Mouse (Mus musculus): ENCODE measurements around the gene Slc25a3. TPM values are rescaled to one million over a fixed set of nuclear protein-coding genes. Genes with fewer than 3 reads are reported as not detected.

Gene Slc25a3
- total and polyA plus RNA-seq, 3 experiments, result 428 to 792 (median 509) TPM

- Histone ChIP-seq H3K27ac (ENCODE audit: insufficient read depth, low read depth) (no peak overlapping the region), H3K4me2 (ENCODE audit: insufficient read depth, low read depth, poor library complexity, severe bottlenecking) (no peak overlapping the region)
- dilution Hi-C loops (cut with MboI; ENCODE audit: extremely low pct_ligation_motif_present, extremely low pct_unique_long_range_greater_than_20kb, low sequenced_read_pairs), result no loop called here
Measured at GRCm38 (mm10) chr10:91139148-91139766, 15.4 kb upstream of the Slc25a3 start.

GRCm38 (mm10) chr10:91138317-91138716 is 14.5 kb upstream of the Slc25a3 start:
- dilution Hi-C loops (cut with MboI; ENCODE audit: extremely low pct_ligation_motif_present, extremely low pct_unique_long_range_greater_than_20kb, low sequenced_read_pairs), result no loop called here
- no peak overlapping the region for H3K27ac ChIP-seq (ENCODE audit: insufficient read depth, low read depth)
- no peaks in the 10 kb centered on the region for H3K9me3 ChIP-seq (replicated peaks; ENCODE audit: low read length)
- H3K4me1 ChIP-seq (ENCODE audit: control insufficient read depth in 1 of 2, insufficient read depth in 2 of 2), result peaks cover 0 to 31% of the 10 kb centered on the region in 2 experiments; a peak in 3 of 4 replicates
- peak; percentile 91 for DNase-seq (ENCODE audit: extremely low read depth)
- in situ Hi-C loops (cut with MboI; ENCODE audit: low pct_ligation_motif_present, low pct_unique_long_range_greater_than_20kb, low sequenced_read_pairs), result no loop called here
- H3K9ac ChIP-seq (ENCODE audit: insufficient read depth, low read depth), result no peak overlapping the region
- H3K4me3 ChIP-seq (replicated peaks in 1 of 3; ENCODE audit: low read depth in 2 of 3, low read length in 2 of 3, poor library complexity in 1 of 3), result peak overlapping the region in 1 of 3 experiments; percentile 34
- peaks cover 0 to 2% of the 10 kb centered on the region in 2 experiments for H3K36me3 ChIP-seq (replicated peaks in 1 of 2; ENCODE audit: control insufficient read depth in 1 of 2, insufficient read depth in 1 of 2, low read length in 1 of 2)
- no peaks in the 10 kb centered on the region for H3K79me2 ChIP-seq (replicated peaks; ENCODE audit: control insufficient read depth, extremely low read depth, insufficient read depth, poor library complexity, severe bottlenecking)
- H3K27me3 ChIP-seq (replicated peaks), result no peaks in the 10 kb centered on the region
- no peak overlapping the region for H3K4me2 ChIP-seq (ENCODE audit: insufficient read depth, low read depth, poor library complexity, severe bottlenecking)
- no peak for TF ChIP-seq MXI1 (IDR thresholded peaks at IDR 0.05; ENCODE audit: low read depth, low read length)
- TF ChIP-seq RCOR1 (conservative IDR thresholded peaks at IDR 0.05; ENCODE audit: low read depth, low read length), result no peak
- no peak for TF ChIP-seq GABPA (IDR thresholded peaks at IDR 0.05; ENCODE audit: insufficient replicate concordance, low read depth, low read length)
- no peak for TF ChIP-seq KAT2A (IDR thresholded peaks at IDR 0.05; ENCODE audit: insufficient replicate concordance, low read length)
- peak; percentile 44; the same call in 1 of the 2 replicates for TF ChIP-seq MYC (IDR thresholded peaks at IDR 0.05; ENCODE audit: low read depth, low read length)
- no peak for TF ChIP-seq ZMIZ1 (IDR thresholded peaks at IDR 0.05; ENCODE audit: low read depth, low read length)
- 0 out of 2 replicates have a peak, but pooled peaks have one; percentile 70 for TF ChIP-seq TBP (conservative IDR thresholded peaks at IDR 0.05; ENCODE audit: low read depth, low read length)
- no peak for TF ChIP-seq UBTF (IDR thresholded peaks at IDR 0.05; ENCODE audit: low read depth, low read length)
- TF ChIP-seq MAX (IDR thresholded peaks at IDR 0.05; ENCODE audit: low read length), result peak; percentile 47; the same call in 1 of the 2 replicates
- TF ChIP-seq ZKSCAN1 (IDR thresholded peaks at IDR 0.05; ENCODE audit: borderline replicate concordance, low read depth, low read length), result no peak
- peak; percentile 11; the same call in 1 of the 2 replicates for TF ChIP-seq EP300 (IDR thresholded peaks at IDR 0.05; ENCODE audit: low read length)
- TF ChIP-seq JUN (IDR thresholded peaks at IDR 0.05; ENCODE audit: insufficient read depth, low read depth, low read length), result no peak
- TF ChIP-seq HCFC1 (IDR thresholded peaks at IDR 0.05; ENCODE audit: low read depth, low read length), result peak; percentile 51
- no peak for TF ChIP-seq USF2 (conservative IDR thresholded peaks at IDR 0.05; ENCODE audit: low read depth, low read length)
- peak; percentile 47; the same call in 1 of the 2 replicates for TF ChIP-seq ELF1 (IDR thresholded peaks at IDR 0.05; ENCODE audit: low read depth, low read length)
- TF ChIP-seq POLR2A (IDR thresholded peaks at IDR 0.05; ENCODE audit: low read depth, low read length), result peak; percentile 70
- peak; percentile 68 for TF ChIP-seq TCF12 (IDR thresholded peaks at IDR 0.05; ENCODE audit: low read depth, low read length)
- peak; percentile 41; the same call in 1 of the 2 replicates for TF ChIP-seq NELFE (IDR thresholded peaks at IDR 0.05; ENCODE audit: low read depth, low read length)
- TF ChIP-seq POLR2AphosphoS2 (IDR thresholded peaks at IDR 0.05; ENCODE audit: low read depth, low read length), result no peak
- peak; percentile 13; the same call in 1 of the 2 replicates for TF ChIP-seq ETS1 (conservative IDR thresholded peaks at IDR 0.05; ENCODE audit: low read depth, low read length)
- no peak for TF ChIP-seq JUND (conservative IDR thresholded peaks at IDR 0.05; ENCODE audit: low read depth, low read length)

More at GRCm38 (mm10) chr10:91139148-91139766, 15.4 kb upstream of the Slc25a3 start:
- Histone ChIP-seq H3K27me3 (replicated peaks) (no peaks in the 10 kb centered on the region), H3K36me3 (replicated peaks in 1 of 2; ENCODE audit: control insufficient read depth in 1 of 2, insufficient read depth in 1 of 2, low read length in 1 of 2) (peaks cover 0 to 2% of the 10 kb centered on the region in 2 experiments), H3K9me3 (replicated peaks; ENCODE audit: low read length) (no peaks in the 10 kb centered on the region), H3K79me2 (replicated peaks; ENCODE audit: control insufficient read depth, extremely low read depth, insufficient read depth, poor library complexity, severe bottlenecking) (no peaks in the 10 kb centered on the region), H3K4me3 (replicated peaks in 1 of 3; ENCODE audit: low read depth in 2 of 3, low read length in 2 of 3, poor library complexity in 1 of 3) (no peak overlapping the region), H3K4me1 (ENCODE audit: control insufficient read depth in 1 of 2, insufficient read depth in 2 of 2) (peaks cover 0 to 31% of the 10 kb centered on the region in 2 experiments; a peak in 3 of 4 replicates), H3K9ac (ENCODE audit: insufficient read depth, low read depth) (no peak overlapping the region)
- no peak for DNase-seq (ENCODE audit: extremely low read depth)
- TF ChIP-seq POLR2AphosphoS2 (IDR thresholded peaks at IDR 0.05; ENCODE audit: low read depth, low read length), result no peak
- 0 out of 2 replicates have a peak, but pooled peaks have one; percentile 29 for TF ChIP-seq MXI1 (IDR thresholded peaks at IDR 0.05; ENCODE audit: low read depth, low read length)
- in situ Hi-C loops (cut with MboI; ENCODE audit: low pct_ligation_motif_present, low pct_unique_long_range_greater_than_20kb, low sequenced_read_pairs), result no loop called here
